Mouse (Mus musculus): ENCODE data around the gene Fam208b.
"Not testable (repeated sequence)": the region's sequence is repeated elsewhere in the genome, so short reads cannot be mapped to it uniquely, and the experiment has no call there.

Gene Fam208b

GRCm38 (mm10) chr13:3519357-3519756, 91.6 kb downstream of the Fam208b start:
- not testable (repeated sequence) for ATAC-seq (ENCODE audit: low TSS enrichment)

Measured in frontal cortex, adult (tissue).